Mouse (Mus musculus) kidney, adult 2 months (tissue): Measurements from ENCODE around the gene Tfap4. TPM values are rescaled to one million over a fixed set of nuclear protein-coding genes. Genes with fewer than 3 reads are reported as not detected.
A peak's percentile ranks its signal among the peaks of the same experiment; 100 is the strongest.

ENCODE experiments used
- DNase-seq: peaks from one replicate; pipeline ENCODE4 v3.0.0; 2021
- H3K27ac ChIP-seq: fragments of 200-500 bp; 2 replicates; pipeline ENCODE4 v1.5.1; 2012; ENCODE audit warnings: low read depth, low read length, control low read depth, inconsistent platforms; ENCODE audit not compliant: insufficient read depth
- H3K27me3 ChIP-seq: fragments of 200-500 bp; replicated peaks from 2 replicates; pipeline ENCODE4 v1.6.1; 2012; ENCODE audit warnings: mild to moderate bottlenecking, moderate library complexity, low read length, inconsistent platforms; ENCODE audit not compliant: control insufficient read depth, insufficient read depth
- H3K36me3 ChIP-seq: fragments of 200-500 bp; 2 replicates; pipeline ENCODE4 v1.6.1; 2012; ENCODE audit warnings: mild to moderate bottlenecking, moderate library complexity, low read length, inconsistent platforms; ENCODE audit not compliant: control insufficient read depth, insufficient read depth
- H3K4me1 ChIP-seq: fragments of 200-500 bp; 2 replicates; pipeline ENCODE4 v1.6.1; 2011; ENCODE audit warnings: low read length; ENCODE audit not compliant: control insufficient read depth, insufficient read depth
- H3K4me3 ChIP-seq: fragments of 200-500 bp; 2 replicates; pipeline ENCODE4 v1.5.1; 2011; ENCODE audit warnings: mild to moderate bottlenecking, low read depth, low read length, control low read depth; ENCODE audit not compliant: insufficient read depth
- CTCF ChIP-seq: fragments of 200-500 bp; conservative IDR thresholded peaks from 2 replicates; pipeline ENCODE4 v1.5.1; 2011; ENCODE audit warnings: low read depth, mild to moderate bottlenecking, control low read depth, low read length, moderate library complexity, mixed read lengths; ENCODE audit not compliant: insufficient read depth, insufficient read length
- POLR2A ChIP-seq: fragments of 200-500 bp; IDR thresholded peaks from one replicate; pipeline ENCODE4 v1.6.1; 2011; ENCODE audit warnings: low read depth, low read length, control low read depth
- WGBS: fragments of 180-500 bp; shearing (Covaris S2); methylation state at CpG from one replicate; pipeline ENCODE4 v1.1.7; 2018; 5-methylcytosine and 5-hydroxymethylcytosine counted together
- polyA plus RNA-seq: library from polyadenylated mRNA; depleted of rRNA; stranded (reverse); fragments of >200 nt; gene quantifications from 2 replicates; pipeline ENCODE4 v1.2.3, GENCODE M21; 2012

The Tfap4 gene
- polyA plus RNA-seq, 1 experiment = 5.1 TPM

DNA sequence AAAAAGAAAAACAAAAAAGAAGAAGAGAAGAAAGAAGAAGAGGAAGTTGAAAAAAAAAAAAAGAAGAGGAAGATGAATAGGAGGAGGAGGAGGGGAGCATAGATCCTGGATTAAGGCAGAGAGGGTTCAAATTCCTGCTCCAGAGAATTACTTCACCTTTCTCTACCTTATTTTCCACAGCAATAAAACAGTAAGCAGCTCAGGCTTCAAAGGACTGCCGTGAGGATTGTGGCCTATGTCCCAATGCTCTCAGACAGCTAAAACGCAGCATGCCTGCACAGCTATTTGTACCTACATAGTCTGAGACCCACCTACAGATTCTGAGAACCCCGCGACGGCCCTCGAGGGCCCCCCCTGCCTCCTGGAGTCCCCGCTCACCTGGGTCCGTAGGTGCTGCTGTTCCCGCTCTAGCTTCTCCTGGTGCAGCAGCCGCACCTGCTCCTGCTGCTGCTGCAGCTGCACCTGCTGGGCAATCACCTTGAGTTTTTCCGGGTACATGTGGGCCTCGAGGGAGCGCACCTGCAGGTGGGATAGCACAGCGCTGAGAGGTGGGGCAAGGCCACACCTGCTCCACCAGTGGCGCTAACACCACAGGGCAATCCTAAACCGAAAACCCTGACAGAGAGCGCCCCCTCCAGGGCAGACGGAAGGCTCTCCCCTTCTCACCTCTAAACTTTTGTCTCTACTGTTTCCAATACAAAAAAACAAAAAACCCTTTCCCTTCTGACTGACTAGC, 10.5 kb downstream of the Tfap4 start:
- H3K36me3 ChIP-seq = no peaks in the 10 kb centered on the region
- H3K4me1 ChIP-seq = no peaks in the 10 kb centered on the region
- no peak for TF ChIP-seq POLR2A
- no peak; the same call in 1 of the 2 replicates for TF ChIP-seq CTCF
- no peak overlapping the region for H3K4me3 ChIP-seq
- DNase-seq = no peak
- no peaks in the 10 kb centered on the region for H3K27me3 ChIP-seq
- WGBS = 80% methylated on average over 18 of the region's 18 CpGs
- no peak overlapping the region for H3K27ac ChIP-seq

DNA sequence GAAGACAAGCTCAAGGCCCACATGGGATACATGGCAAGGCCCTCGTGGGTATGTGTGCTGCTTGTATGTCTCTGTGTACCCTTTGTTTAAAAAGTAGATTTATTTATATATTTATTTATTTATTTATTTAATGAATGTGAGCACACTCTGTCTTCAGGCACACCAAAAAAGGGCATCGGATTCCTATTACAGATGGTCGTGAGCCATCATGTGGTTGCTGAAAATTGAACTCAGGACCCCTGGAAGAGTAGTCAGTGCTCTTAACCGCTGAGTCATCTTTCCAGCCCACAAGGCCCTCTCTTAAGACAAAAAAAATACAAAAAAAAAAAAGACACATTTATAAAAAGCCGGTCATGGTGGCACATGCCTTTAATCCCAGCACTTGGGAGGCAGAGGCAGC, 12.0 kb downstream of the Tfap4 start:
- H3K27me3 ChIP-seq = no peaks in the 10 kb centered on the region
- DNase-seq = no peak
- no peaks in the 10 kb centered on the region for H3K36me3 ChIP-seq
- TF ChIP-seq CTCF = no peak
- TF ChIP-seq POLR2A = no peak
- no peaks in the 10 kb centered on the region for H3K4me1 ChIP-seq
- no peak overlapping the region for H3K4me3 ChIP-seq
- no peak overlapping the region for H3K27ac ChIP-seq
- 87% methylated on average over 5 of the region's 5 CpGs for WGBS

DNA sequence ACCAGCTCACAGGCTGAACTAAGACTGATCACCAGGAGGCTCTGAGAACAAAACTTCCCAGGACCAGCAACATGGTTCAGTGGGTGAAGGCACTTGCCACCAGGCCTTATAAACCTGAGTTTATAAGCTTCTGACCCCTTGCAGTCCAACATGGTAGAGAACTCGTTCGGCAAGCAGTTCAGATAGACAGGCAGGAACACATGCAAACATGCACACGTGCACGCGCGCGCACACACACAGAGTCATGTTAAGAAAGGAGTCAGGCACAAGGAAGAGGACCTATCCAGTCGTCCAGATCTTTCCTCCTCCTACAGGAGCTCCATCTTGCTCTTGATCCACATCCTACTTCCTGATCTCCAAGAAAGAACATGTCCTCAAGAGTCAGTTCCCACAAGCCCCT, 12.8 kb downstream of the Tfap4 start:
- WGBS = 94% methylated on average over 8 of the region's 8 CpGs
- Histone ChIP-seq H3K27ac (no peak overlapping the region), H3K4me1 (peaks cover 3% of the 10 kb centered on the region; the same call in 1 of the 2 replicates), H3K36me3 (no peaks in the 10 kb centered on the region), H3K27me3 (no peaks in the 10 kb centered on the region), H3K4me3 (no peak overlapping the region)
- no peak for DNase-seq
- TF ChIP-seq CTCF (no peak), POLR2A (no peak)

DNA sequence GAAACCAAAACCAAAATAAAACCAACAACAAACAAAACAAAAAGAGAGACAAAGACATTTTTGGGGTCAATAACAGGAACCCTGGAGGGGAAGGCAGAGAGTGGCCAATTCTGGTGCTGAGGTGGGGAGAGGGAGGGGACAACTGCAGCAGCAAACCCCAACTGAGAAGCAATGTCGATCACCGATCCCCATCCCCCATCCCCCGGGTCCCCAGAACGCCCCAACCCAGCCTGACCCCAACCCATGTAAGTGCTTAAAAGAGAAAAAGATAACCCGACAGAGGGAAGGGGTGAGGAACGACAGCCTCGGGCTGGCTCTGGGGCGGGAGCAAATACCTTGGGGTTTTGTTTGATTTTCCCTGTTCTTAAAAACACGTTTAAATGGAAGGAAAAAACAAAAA, 14.8 kb downstream of the Tfap4 start:
- Histone ChIP-seq H3K4me1 (peaks cover 3% of the 10 kb centered on the region; the same call in 1 of the 2 replicates), H3K27me3 (no peaks in the 10 kb centered on the region), H3K4me3 (no peak overlapping the region), H3K27ac (no peak overlapping the region), H3K36me3 (no peaks in the 10 kb centered on the region)
- TF ChIP-seq POLR2A (no peak), CTCF (no peak)
- no peak for DNase-seq
- WGBS = 83% methylated on average over 9 of the region's 9 CpGs

DNA sequence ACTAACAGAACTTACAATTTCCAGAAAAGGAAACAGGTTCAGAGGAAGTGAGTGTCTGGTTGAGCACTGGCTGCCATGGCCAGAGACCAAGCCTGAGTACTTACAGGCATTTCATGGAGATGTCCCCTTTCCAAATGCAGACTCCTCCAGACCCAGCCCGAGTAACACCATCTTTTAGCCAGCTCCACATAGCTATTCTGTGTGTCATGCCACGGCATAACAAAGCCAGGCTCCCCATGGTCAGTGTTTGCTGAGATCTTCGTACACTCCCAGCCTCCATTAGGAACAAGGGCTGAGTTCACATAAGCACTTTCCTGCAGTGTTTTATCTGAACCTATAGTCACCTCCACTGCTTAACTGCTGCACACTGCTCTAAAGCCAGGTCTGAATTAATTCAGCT, 16.4 kb downstream of the Tfap4 start:
- no peak for DNase-seq
- peaks cover 3% of the 10 kb centered on the region; the same call in 1 of the 2 replicates for H3K4me1 ChIP-seq
- WGBS = 87% methylated on average over 3 of the region's 3 CpGs

DNA sequence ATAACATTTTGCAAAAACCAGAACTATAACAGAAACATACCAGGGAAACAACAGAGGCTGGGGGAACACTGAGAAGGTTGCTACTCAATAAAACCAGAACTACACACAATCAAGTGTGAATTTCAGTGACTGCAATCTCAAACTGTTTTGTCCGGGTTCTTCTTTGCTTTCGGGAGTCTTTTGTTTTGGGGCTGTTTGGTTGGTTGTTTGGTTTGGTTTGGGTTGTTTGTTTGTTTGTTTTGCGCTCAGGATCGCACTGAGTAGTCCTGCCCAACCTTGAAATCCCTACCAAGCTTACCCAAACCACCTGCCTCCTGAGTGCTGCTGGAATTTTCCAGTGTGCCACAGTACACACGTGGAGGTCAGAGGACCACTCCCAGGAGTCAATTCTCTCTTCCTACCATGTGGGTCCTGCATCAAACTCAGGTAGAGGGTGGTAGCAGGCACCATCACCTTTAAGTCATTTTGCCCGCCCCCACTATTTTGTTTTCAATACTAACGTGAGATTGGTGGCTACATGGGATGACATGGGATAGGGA, 17.3 kb downstream of the Tfap4 start:
- no peak overlapping the region for H3K4me3 ChIP-seq
- WGBS = 38% methylated on average over 7 of the region's 7 CpGs
- no peaks in the 10 kb centered on the region for H3K27me3 ChIP-seq
- DNase-seq = no peak
- no peaks in the 10 kb centered on the region for H3K36me3 ChIP-seq
- H3K4me1 ChIP-seq = peaks cover 3% of the 10 kb centered on the region; the same call in 1 of the 2 replicates
- TF ChIP-seq POLR2A (no peak), CTCF (no peak)
- no peak overlapping the region for H3K27ac ChIP-seq

More for the DNA sequence above, 16.4 kb downstream of the Tfap4 start:
- TF ChIP-seq POLR2A = no peak
- H3K36me3 ChIP-seq = no peaks in the 10 kb centered on the region
- no peak overlapping the region for H3K4me3 ChIP-seq
- no peaks in the 10 kb centered on the region for H3K27me3 ChIP-seq
- H3K27ac ChIP-seq = no peak overlapping the region

DNA sequence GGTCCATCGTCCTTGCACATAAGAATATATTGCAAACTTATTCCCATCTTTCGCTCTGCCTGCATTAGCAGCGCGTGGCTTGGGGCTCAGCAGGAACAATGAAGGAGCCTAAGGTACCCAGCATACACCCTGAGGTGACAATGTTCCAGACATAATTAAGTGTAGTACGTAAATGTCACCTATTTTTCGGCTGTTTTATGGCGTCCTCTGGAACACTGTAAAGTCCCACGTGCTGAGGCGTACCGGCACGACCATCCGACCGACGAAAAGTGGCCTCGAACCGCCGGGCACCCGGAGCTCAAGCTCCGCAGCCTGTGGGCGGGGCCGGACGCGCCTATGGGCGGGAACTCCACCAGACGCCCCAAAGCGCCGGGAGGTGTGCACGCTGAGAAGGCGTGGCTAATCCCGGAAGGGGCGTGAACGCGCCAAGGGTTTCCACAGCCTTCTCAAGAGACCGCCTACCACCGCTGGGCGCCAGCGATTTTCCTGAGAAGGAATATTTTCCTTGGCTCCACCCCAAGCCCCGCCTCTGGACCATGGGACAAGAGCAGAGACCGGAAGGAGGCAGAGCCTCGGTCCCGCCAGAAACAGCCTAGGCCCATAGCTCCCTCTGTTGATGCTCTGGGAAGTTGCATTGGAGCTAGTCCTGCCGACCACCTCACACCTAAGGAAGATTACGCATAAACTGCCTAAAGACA, 18.0 kb downstream of the Tfap4 start, which contains the start of gene Srl:
Gene Srl (minus strand): TSS at position 316 of the 698 bp plus-strand sequence.
- H3K36me3 ChIP-seq = no peaks in the 10 kb centered on the region
- peak within 1 kb of the TSS; percentile 21; the same call in 1 of the 2 replicates for H3K27ac ChIP-seq
- no peaks in the 10 kb centered on the region for H3K27me3 ChIP-seq
- 2% methylated on average over 43 of the region's 43 CpGs for WGBS
- H3K4me1 ChIP-seq = peaks cover 3% of the 10 kb centered on the region; the same call in 1 of the 2 replicates
- TF ChIP-seq CTCF (peak; percentile 95), POLR2A (peak; percentile 12)
- peak; percentile 100 for DNase-seq
- peak within 1 kb of the TSS; percentile 51 for H3K4me3 ChIP-seq
